Mouse (Mus musculus) MEL (cell line): ENCODE measurements around the gene Pcgf6. TPM values are rescaled to one million over a fixed set of nuclear protein-coding genes. Genes with fewer than 3 reads are reported as not detected.
A peak's percentile ranks its signal among the peaks of the same experiment; 100 is the strongest.

Experiments used
- DNase-seq: peaks from one replicate; pipeline ENCODE4 v3.0.0; 2011; ENCODE audit warnings: low read depth, low spot score
- H3K27ac ChIP-seq: 2 replicates; pipeline ENCODE4 v1.5.1; 2012; ENCODE audit warnings: low read depth, mild to moderate bottlenecking, control low read depth, low read length, moderate library complexity; ENCODE audit not compliant: control insufficient read depth
- H3K27me3 ChIP-seq, 2 experiments: fragments of 150-350 bp in 1 of 2; sonication (generic) in 1 of 2; 2 replicates each; pipeline ENCODE4 v1.6.1; 2012; ENCODE audit warnings: low read length in 2 of 2, mild to moderate bottlenecking in 2 of 2, improper control_type of control experiment in 1 of 2, moderate library complexity in 1 of 2; ENCODE audit not compliant: insufficient read depth in 2 of 2, control insufficient read depth in 1 of 2
- H3K36me3 ChIP-seq, 2 experiments: 2 replicates each; pipeline ENCODE4 v1.6.1; 2012 to 2014; ENCODE audit warnings: low read length in 2 of 2, improper control_type of control experiment in 1 of 2, inconsistent platforms in 1 of 2, mild to moderate bottlenecking in 1 of 2; ENCODE audit not compliant: insufficient read depth in 2 of 2, control insufficient read depth in 1 of 2
- H3K4me1 ChIP-seq, 2 experiments: fragments of 150-350 bp in 1 of 2; sonication (generic) in 1 of 2; 2 replicates each; pipeline ENCODE4 v1.6.1; 2012; ENCODE audit warnings: low read length in 2 of 2, improper control_type of control experiment in 1 of 2, mild to moderate bottlenecking in 1 of 2; ENCODE audit not compliant: insufficient read depth in 2 of 2, control insufficient read depth in 1 of 2
- H3K4me3 ChIP-seq, 2 experiments: fragments of 150-350 bp in 1 of 2; sonication (generic) in 1 of 2; 2 replicates each; pipeline ENCODE4 v1.5.1; 2012; ENCODE audit warnings: low read depth in 2 of 2, low read length in 2 of 2, mild to moderate bottlenecking in 2 of 2, moderate library complexity in 2 of 2, control low read depth in 1 of 2, improper control_type of control experiment in 1 of 2; ENCODE audit not compliant: control insufficient read depth in 1 of 2, insufficient read depth in 1 of 2
- H3K79me2 ChIP-seq: 2 replicates; pipeline ENCODE4 v1.6.1; 2012; ENCODE audit warnings: mild to moderate bottlenecking, low read length, moderate library complexity; ENCODE audit not compliant: control insufficient read depth, poor library complexity, insufficient read depth
- H3K9ac ChIP-seq: 2 replicates; pipeline ENCODE4 v1.6.1; 2012; ENCODE audit warnings: low read depth, mild to moderate bottlenecking, control low read depth, low read length, moderate library complexity; ENCODE audit not compliant: control insufficient read depth, poor library complexity, severe bottlenecking
- H3K9me3 ChIP-seq: fragments of 150-350 bp; sonication (generic); replicated peaks from 2 replicates; pipeline ENCODE4 v1.6.1; 2012; ENCODE audit warnings: mild to moderate bottlenecking, low read length, improper control_type of control experiment, moderate library complexity; ENCODE audit not compliant: insufficient read depth
- CHD1 ChIP-seq: IDR thresholded peaks from 2 replicates; pipeline ENCODE4 v1.6.1; 2012; ENCODE audit warnings: low read depth, mild to moderate bottlenecking, inconsistent platforms, low read length, improper control_type of control experiment
- CTCF ChIP-seq, 3 experiments: IDR thresholded peaks in 2 of 3; conservative IDR thresholded peaks in 1 of 3; 2 replicates each; pipeline ENCODE4 v1.5.1; 2011 to 2012; ENCODE audit warnings: low read length in 3 of 3, low read depth in 2 of 3, mild to moderate bottlenecking in 2 of 3, improper control_type of control experiment in 1 of 3, inconsistent platforms in 1 of 3, mixed read lengths in 1 of 3, moderate library complexity in 1 of 3; ENCODE audit not compliant: control insufficient read depth in 1 of 3, insufficient read depth in 1 of 3, poor library complexity in 1 of 3, severe bottlenecking in 1 of 3
- E2F4 ChIP-seq: IDR thresholded peaks from 2 replicates; pipeline ENCODE4 v1.6.1; 2011; ENCODE audit warnings: low read depth, low read length, improper control_type of control experiment, borderline replicate concordance
- GABPA ChIP-seq: IDR thresholded peaks from 2 replicates; pipeline ENCODE4 v1.6.1; 2012; ENCODE audit warnings: low read depth, mild to moderate bottlenecking, inconsistent platforms, low read length, improper control_type of control experiment, moderate library complexity
- MAX ChIP-seq: IDR thresholded peaks from 2 replicates; pipeline ENCODE4 v1.6.1; 2011; ENCODE audit warnings: low read length, improper control_type of control experiment
- MYB ChIP-seq: IDR thresholded peaks from 2 replicates; pipeline ENCODE4 v1.6.1; 2011; ENCODE audit warnings: mild to moderate bottlenecking, low read depth, low read length, improper control_type of control experiment
- NELFE ChIP-seq: IDR thresholded peaks from 2 replicates; pipeline ENCODE4 v1.6.1; 2011; ENCODE audit warnings: low read depth, low read length, improper control_type of control experiment
- POLR2AphosphoS2 ChIP-seq: IDR thresholded peaks from 2 replicates; pipeline ENCODE4 v1.6.1; 2011; ENCODE audit warnings: low read length, improper control_type of control experiment
- RAD21 ChIP-seq: IDR thresholded peaks from 2 replicates; pipeline ENCODE4 v1.6.1; 2011; ENCODE audit warnings: mild to moderate bottlenecking, low read depth, low read length, improper control_type of control experiment
- RCOR1 ChIP-seq: IDR thresholded peaks from 2 replicates; pipeline ENCODE4 v1.6.1; 2012; ENCODE audit warnings: low read depth, mild to moderate bottlenecking, inconsistent platforms, low read length, improper control_type of control experiment
- SIN3A ChIP-seq: IDR thresholded peaks from 2 replicates; pipeline ENCODE4 v1.6.1; 2012; ENCODE audit warnings: low read length, improper control_type of control experiment, inconsistent platforms
- SMC3 ChIP-seq: IDR thresholded peaks from 2 replicates; pipeline ENCODE4 v1.6.1; 2011; ENCODE audit warnings: low read depth, low read length, improper control_type of control experiment
- ZMIZ1 ChIP-seq: IDR thresholded peaks from 2 replicates; pipeline ENCODE4 v1.6.1; 2012; ENCODE audit warnings: low read depth, mild to moderate bottlenecking, inconsistent platforms, low read length, improper control_type of control experiment, moderate library complexity
- ZNF384 ChIP-seq: IDR thresholded peaks from 2 replicates; pipeline ENCODE4 v1.6.1; 2012; ENCODE audit warnings: low read depth, mild to moderate bottlenecking, inconsistent platforms, low read length, improper control_type of control experiment
- polyA plus RNA-seq, 2 experiments: library from polyadenylated mRNA; stranded (reverse) in 1 of 2; unstranded in 1 of 2; fragments of >175 nt in 1 of 2; fragments of >200 nt in 1 of 2; gene quantifications; 2 replicates each; pipeline versions ENCODE4 v1.2.1 to v1.2.4; 2012; ENCODE audit warnings: low replicate concordance in 2 of 2, low read depth in 1 of 2; ENCODE audit not compliant: insufficient read length in 2 of 2, insufficient read depth in 1 of 2, missing spikeins in 1 of 2
- total RNA-seq: library from RNA; depleted of rRNA; stranded (reverse); fragments of 300-350 nt; gene quantifications from 2 replicates; pipeline ENCODE4 v1.2.3, GENCODE M21; 2012

Gene Pcgf6
- total and polyA plus RNA-seq, 3 experiments, result 29.0 to 47.5 TPM; not detected in 1

DNA sequence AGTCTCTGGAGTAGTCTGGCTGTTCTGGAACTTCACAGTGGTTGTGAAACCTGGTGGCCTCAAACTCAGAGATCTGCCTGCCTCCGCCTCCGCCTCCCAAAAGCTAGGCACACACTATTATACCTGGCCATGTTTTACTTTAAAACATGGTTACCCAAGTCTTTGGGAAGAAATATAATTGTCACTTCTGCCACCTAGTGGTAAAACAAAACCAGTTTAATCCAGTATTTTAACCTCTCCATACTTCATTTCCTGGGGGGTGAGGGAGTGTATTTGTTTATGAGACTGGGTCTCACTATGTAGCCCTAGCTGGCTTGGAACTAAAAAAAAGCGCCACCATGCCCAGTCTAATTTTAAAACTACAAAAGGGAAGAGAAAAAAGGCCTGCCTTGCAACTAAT lies 7.1 kb downstream of the Pcgf6 start:
- peaks cover 11 to 32% of the 10 kb centered on the region in 2 experiments for H3K36me3 ChIP-seq
- no peak overlapping the region for H3K27ac ChIP-seq
- peak; percentile 47 for TF ChIP-seq RAD21
- TF ChIP-seq CHD1, result no peak
- TF ChIP-seq SMC3, result peak; percentile 55
- no peak for TF ChIP-seq E2F4
- TF ChIP-seq CTCF (IDR thresholded peaks at IDR 0.05 in 2 of 3, conservative IDR thresholded peaks at IDR 0.05 in 1 of 3; ENCODE audit: control insufficient read depth in 1 of 3, insufficient read depth in 1 of 3, low read depth in 2 of 3, low read length in 3 of 3, poor library complexity in 1 of 3, severe bottlenecking in 1 of 3), result peak in 2 of 3 experiments; percentile 42 to 68; a peak in 4 of 6 replicates
- 0 out of 2 replicates have a peak, but pooled peaks have one; percentile 32 for TF ChIP-seq SIN3A
- TF ChIP-seq, all 39 proteins: peak for 4
- peak; percentile 64 for DNase-seq
- Histone ChIP-seq H3K9me3 (no peaks in the 10 kb centered on the region), H3K9ac (no peak overlapping the region), H3K79me2 (0 out of 2 replicates have a peak, but pooled peaks cover 2% of the 10 kb centered on the region), H3K27me3 (no peaks in the 10 kb centered on the region), H3K4me3 (no peak overlapping the region), H3K4me1 (no peaks in the 10 kb centered on the region)

DNA sequence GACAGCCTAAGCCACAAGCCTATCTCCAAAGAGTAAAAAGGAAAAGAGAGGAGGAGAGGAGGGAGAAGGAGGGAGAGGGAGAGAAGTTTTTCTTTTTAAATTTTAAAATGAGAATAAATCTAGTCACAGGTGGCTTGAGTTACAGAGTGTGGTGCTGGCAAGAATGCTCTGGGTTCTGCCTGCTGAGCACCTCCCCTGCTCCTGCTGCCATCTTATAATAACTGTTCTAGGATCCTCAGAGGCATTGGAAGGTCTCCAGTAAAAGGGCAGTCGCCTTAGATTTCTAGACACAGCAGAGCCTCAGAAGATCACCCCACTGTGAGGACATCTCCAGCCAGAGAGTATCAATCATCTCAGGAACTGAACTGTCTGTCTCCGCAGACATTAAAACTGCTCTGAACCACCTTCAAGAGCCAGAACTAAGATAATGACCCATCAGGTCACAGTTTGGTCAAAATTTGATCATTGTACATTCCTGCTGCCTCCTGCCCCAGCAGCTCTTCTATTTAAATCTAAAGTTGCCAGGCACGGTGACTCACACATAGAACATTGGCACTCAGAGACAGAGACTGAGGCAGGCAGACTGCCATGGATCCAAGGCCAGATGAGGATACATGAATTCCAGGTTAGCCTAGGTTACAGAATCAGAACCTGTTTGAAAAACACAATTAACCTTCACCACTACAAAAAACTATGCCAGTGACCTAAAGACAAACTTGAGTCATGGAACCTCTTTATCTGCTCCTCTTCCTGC lies 9.8 kb downstream of the Pcgf6 start:
- DNase-seq, result no peak
- TF ChIP-seq POLR2AphosphoS2 (no peak), GABPA (no peak), MYB (no peak), MAX (no peak)
- Histone ChIP-seq H3K36me3 (peaks cover 8 to 43% of the 10 kb centered on the region in 2 experiments), H3K4me3 (no peak overlapping the region), H3K27me3 (no peaks in the 10 kb centered on the region), H3K9ac (no peak overlapping the region), H3K9me3 (no peaks in the 10 kb centered on the region), H3K27ac (no peak overlapping the region), H3K79me2 (no peaks in the 10 kb centered on the region), H3K4me1 (no peaks in the 10 kb centered on the region)

DNA sequence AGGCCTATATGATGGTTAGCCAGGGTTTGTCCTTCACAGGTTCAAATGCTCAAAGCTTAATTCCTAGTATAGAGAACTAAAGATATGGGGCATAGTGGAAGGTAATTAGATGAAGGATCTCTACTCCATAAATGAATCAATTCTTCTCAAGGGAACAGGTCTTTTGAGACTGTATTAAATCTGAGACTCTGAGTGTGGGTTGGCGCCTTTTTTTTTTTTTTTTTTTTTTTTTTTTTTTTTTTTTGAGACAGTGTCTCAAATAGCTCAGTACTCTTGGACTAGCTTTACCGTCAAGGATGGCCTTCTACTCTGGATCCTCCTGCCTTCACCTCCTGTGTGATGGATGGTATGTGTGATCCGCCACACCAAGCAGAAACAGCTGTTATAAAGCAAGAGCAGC lies 14.1 kb downstream of the Pcgf6 start:
- Histone ChIP-seq H3K4me3 (no peak overlapping the region), H3K9me3 (no peaks in the 10 kb centered on the region), H3K9ac (no peak overlapping the region), H3K36me3 (peaks cover 10 to 54% of the 10 kb centered on the region in 2 experiments), H3K4me1 (no peaks in the 10 kb centered on the region), H3K79me2 (no peaks in the 10 kb centered on the region), H3K27me3 (no peaks in the 10 kb centered on the region), H3K27ac (no peak overlapping the region)
- DNase-seq, result no peak
- TF ChIP-seq NELFE (no peak), ZMIZ1 (no peak), RCOR1 (no peak), ZNF384 (peak; percentile 69)
